Mouse (Mus musculus): ENCODE data around the gene Bcas3. TPM values are rescaled to one million over a fixed set of nuclear protein-coding genes. Genes with fewer than 3 reads are reported as not detected.

Bcas3 gene
- polyA plus RNA-seq, 1 experiment from 2014 or later: 44.3 TPM

DNA sequence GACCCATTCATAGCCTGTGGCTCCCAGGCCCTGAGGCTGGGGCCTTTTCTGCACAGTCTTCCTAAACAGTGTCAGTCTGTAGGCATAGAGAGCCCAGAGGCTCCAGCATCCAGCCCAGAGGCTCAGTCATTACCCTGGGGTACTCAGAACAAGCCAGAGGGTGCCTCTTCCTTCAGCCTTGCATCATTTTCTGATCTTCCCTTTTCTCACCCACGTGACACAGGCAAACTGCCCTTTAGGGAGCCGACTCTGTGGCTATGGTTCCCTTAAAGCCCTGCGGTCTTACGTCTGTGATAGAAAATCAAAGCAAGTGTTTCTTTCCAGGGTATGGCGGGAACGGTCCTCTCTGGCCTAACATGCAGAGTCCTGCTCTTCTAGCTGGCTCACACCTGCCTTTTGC is 421.7 kb downstream of the Bcas3 start:
- Histone ChIP-seq H3K4me2 (ENCODE audit: low read depth) (no peak overlapping the region), H3K27me3 (ENCODE audit: control insufficient read depth, insufficient read depth, low read length) (no peaks in the 10 kb centered on the region), H3K27ac (ENCODE audit: low read depth, low read length) (no peak overlapping the region), H3K4me1 (ENCODE audit: control insufficient read depth, insufficient read depth, low read length) (no peaks in the 10 kb centered on the region; the same call in 1 of the 2 replicates), H3K9me3 (ENCODE audit: control insufficient read depth, low read length) (no peaks in the 10 kb centered on the region), H3K9ac (ENCODE audit: low read length) (no peak overlapping the region), H3K4me3 (ENCODE audit: low read depth, low read length) (no peak overlapping the region), H3K36me3 (ENCODE audit: control insufficient read depth, insufficient read depth, low read length) (no peaks in the 10 kb centered on the region)
- DNase-seq (ENCODE audit: low spot score): no peak
- ATAC-seq (ENCODE audit: insufficient read depth, low FRiP score, low TSS enrichment): no peak
- 67% methylated on average over 6 of the region's 6 CpGs for WGBS

- Histone ChIP-seq H3K4me3 (ENCODE audit: low read depth, low read length) (no peak overlapping the region), H3K27ac (ENCODE audit: low read depth, low read length) (no peak overlapping the region), H3K27me3 (ENCODE audit: control insufficient read depth, insufficient read depth, low read length) (no peaks in the 10 kb centered on the region), H3K9ac (ENCODE audit: low read length) (no peak overlapping the region), H3K4me2 (ENCODE audit: low read depth) (no peak overlapping the region), H3K4me1 (ENCODE audit: control insufficient read depth, insufficient read depth, low read length) (no peaks in the 10 kb centered on the region; the same call in 1 of the 2 replicates), H3K36me3 (ENCODE audit: control insufficient read depth, insufficient read depth, low read length) (no peaks in the 10 kb centered on the region), H3K9me3 (ENCODE audit: control insufficient read depth, low read length) (no peaks in the 10 kb centered on the region)
- no peak for ATAC-seq (ENCODE audit: insufficient read depth, low FRiP score, low TSS enrichment)
- no peak for DNase-seq (ENCODE audit: low spot score)
- 46% methylated on average over 7 of the region's 7 CpGs for WGBS
These were observed 422.5 kb downstream of the Bcas3 start for GRCm38 (mm10) chr11:85775492-85775891.

GRCm38 (mm10) chr11:85776861-85777360 is 423.9 kb downstream of the Bcas3 start:
- no peaks in the 10 kb centered on the region for H3K9me3 ChIP-seq (ENCODE audit: control insufficient read depth, low read length)
- DNase-seq (ENCODE audit: low spot score) (no peak), ATAC-seq (ENCODE audit: insufficient read depth, low FRiP score, low TSS enrichment) (no peak)
- no peak overlapping the region for H3K4me2 ChIP-seq (ENCODE audit: low read depth)
- H3K27me3 ChIP-seq (ENCODE audit: control insufficient read depth, insufficient read depth, low read length): no peaks in the 10 kb centered on the region
- H3K9ac ChIP-seq (ENCODE audit: low read length): no peak overlapping the region
- H3K36me3 ChIP-seq (ENCODE audit: control insufficient read depth, insufficient read depth, low read length): no peaks in the 10 kb centered on the region
- no peaks in the 10 kb centered on the region; the same call in 1 of the 2 replicates for H3K4me1 ChIP-seq (ENCODE audit: control insufficient read depth, insufficient read depth, low read length)
- H3K4me3 ChIP-seq (ENCODE audit: low read depth, low read length): no peak overlapping the region
- H3K27ac ChIP-seq (ENCODE audit: low read depth, low read length): no peak overlapping the region
- WGBS: 59% methylated on average over 7 of the region's 7 CpGs

DNA sequence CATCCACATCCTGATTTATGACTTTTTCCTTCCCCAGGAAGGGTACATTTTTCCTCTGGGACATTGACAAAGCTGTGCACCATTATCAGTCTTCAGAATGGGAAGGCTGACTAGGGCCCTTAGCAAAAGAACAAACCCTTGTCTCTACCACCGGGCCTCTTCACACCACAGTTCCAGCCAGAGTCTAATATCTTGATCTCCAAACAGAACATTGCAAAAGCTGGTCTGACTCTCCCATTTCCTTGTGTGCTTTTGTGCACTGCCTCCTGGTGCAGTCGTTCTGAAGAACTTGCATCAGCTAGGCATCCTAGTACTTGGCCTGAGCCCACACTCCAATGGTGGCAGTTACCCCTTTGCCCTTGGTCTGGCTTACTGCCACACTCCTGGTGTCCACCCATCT is 425.0 kb downstream of the Bcas3 start:
- no peaks in the 10 kb centered on the region; the same call in 1 of the 2 replicates for H3K4me1 ChIP-seq (ENCODE audit: control insufficient read depth, insufficient read depth, low read length)
- ATAC-seq (ENCODE audit: insufficient read depth, low FRiP score, low TSS enrichment) (no peak), DNase-seq (ENCODE audit: low spot score) (no peak)
- H3K9ac ChIP-seq (ENCODE audit: low read length): no peak overlapping the region
- no peak overlapping the region for H3K27ac ChIP-seq (ENCODE audit: low read depth, low read length)
- no peak overlapping the region for H3K4me2 ChIP-seq (ENCODE audit: low read depth)
- H3K9me3 ChIP-seq (ENCODE audit: control insufficient read depth, low read length): no peaks in the 10 kb centered on the region
- no peaks in the 10 kb centered on the region for H3K27me3 ChIP-seq (ENCODE audit: control insufficient read depth, insufficient read depth, low read length)
- 87% methylated on average over 2 of the region's 2 CpGs for WGBS
- H3K4me3 ChIP-seq (ENCODE audit: low read depth, low read length): no peak overlapping the region
- no peaks in the 10 kb centered on the region for H3K36me3 ChIP-seq (ENCODE audit: control insufficient read depth, insufficient read depth, low read length)

- H3K9me3 ChIP-seq (ENCODE audit: control insufficient read depth, low read length): no peaks in the 10 kb centered on the region
- ATAC-seq (ENCODE audit: insufficient read depth, low FRiP score, low TSS enrichment) (no peak), DNase-seq (ENCODE audit: low spot score) (no peak)
- H3K36me3 ChIP-seq (ENCODE audit: control insufficient read depth, insufficient read depth, low read length): no peaks in the 10 kb centered on the region
- H3K9ac ChIP-seq (ENCODE audit: low read length): no peak overlapping the region
- no peak overlapping the region for H3K4me3 ChIP-seq (ENCODE audit: low read depth, low read length)
- no peaks in the 10 kb centered on the region; the same call in 1 of the 2 replicates for H3K4me1 ChIP-seq (ENCODE audit: control insufficient read depth, insufficient read depth, low read length)
- H3K27me3 ChIP-seq (ENCODE audit: control insufficient read depth, insufficient read depth, low read length): no peaks in the 10 kb centered on the region
- 81% methylated on average over 4 of the region's 4 CpGs for WGBS
- H3K27ac ChIP-seq (ENCODE audit: low read depth, low read length): no peak overlapping the region
- no peak overlapping the region for H3K4me2 ChIP-seq (ENCODE audit: low read depth)
These were observed 427.3 kb downstream of the Bcas3 start for GRCm38 (mm10) chr11:85780303-85780702.

DNA sequence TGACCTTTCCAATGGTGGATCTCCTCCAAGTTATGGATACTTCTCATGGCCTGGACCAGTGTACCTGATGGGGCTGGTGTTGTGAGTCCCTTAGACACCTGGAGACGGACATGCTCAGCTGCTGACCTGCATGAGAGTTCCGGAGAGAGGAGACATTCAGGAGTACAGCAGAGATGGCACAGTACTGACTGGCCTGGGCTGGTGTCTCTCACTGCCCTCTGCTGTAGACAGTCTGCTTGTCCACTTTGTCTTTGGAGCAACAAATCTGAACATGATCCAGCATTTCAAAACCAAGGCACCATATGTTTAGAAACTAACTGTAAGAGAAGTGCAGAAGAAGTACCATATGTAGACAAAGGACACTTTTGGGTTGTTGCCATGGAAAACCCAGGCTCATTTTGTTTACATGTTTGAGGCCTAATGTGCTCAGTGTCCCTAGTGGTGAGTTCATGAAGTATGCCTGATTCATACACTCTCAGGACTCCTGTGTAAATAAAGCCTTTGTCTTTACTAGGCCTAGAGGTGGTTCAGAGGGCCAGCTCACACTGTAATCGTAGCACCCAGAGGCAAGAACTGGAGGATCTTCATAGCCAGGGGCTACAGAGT is 433.2 kb downstream of the Bcas3 start:
- 78% methylated on average over 3 of the region's 3 CpGs for WGBS
- no peaks in the 10 kb centered on the region for H3K27me3 ChIP-seq (ENCODE audit: control insufficient read depth, insufficient read depth, low read length)

GRCm38 (mm10) chr11:85789750-85790149 is 436.8 kb downstream of the Bcas3 start:
- 85% methylated on average over 7 of the region's 7 CpGs for WGBS

More for the DNA sequence above, 433.2 kb downstream of the Bcas3 start:
- Histone ChIP-seq H3K36me3 (ENCODE audit: control insufficient read depth, insufficient read depth, low read length) (no peaks in the 10 kb centered on the region), H3K9me3 (ENCODE audit: control insufficient read depth, low read length) (no peaks in the 10 kb centered on the region), H3K4me3 (ENCODE audit: low read depth, low read length) (no peak overlapping the region), H3K27ac (ENCODE audit: low read depth, low read length) (no peak overlapping the region), H3K4me1 (ENCODE audit: control insufficient read depth, insufficient read depth, low read length) (no peaks in the 10 kb centered on the region), H3K4me2 (ENCODE audit: low read depth) (no peak overlapping the region), H3K9ac (ENCODE audit: low read length) (no peak overlapping the region)
- ATAC-seq (ENCODE audit: insufficient read depth, low FRiP score, low TSS enrichment): no peak
- DNase-seq (ENCODE audit: low spot score): no peak

GRCm38 (mm10) chr11:85790267-85790666 is 437.3 kb downstream of the Bcas3 start:
- no peaks in the 10 kb centered on the region for H3K4me1 ChIP-seq (ENCODE audit: control insufficient read depth, insufficient read depth, low read length)
- no peaks in the 10 kb centered on the region for H3K27me3 ChIP-seq (ENCODE audit: control insufficient read depth, insufficient read depth, low read length)
- H3K9me3 ChIP-seq (ENCODE audit: control insufficient read depth, low read length): no peaks in the 10 kb centered on the region
- no peak overlapping the region for H3K4me2 ChIP-seq (ENCODE audit: low read depth)
- H3K4me3 ChIP-seq (ENCODE audit: low read depth, low read length): no peak overlapping the region
- H3K9ac ChIP-seq (ENCODE audit: low read length): no peak overlapping the region
- ATAC-seq (ENCODE audit: insufficient read depth, low FRiP score, low TSS enrichment) (no peak), DNase-seq (ENCODE audit: low spot score) (no peak)
- no peaks in the 10 kb centered on the region for H3K36me3 ChIP-seq (ENCODE audit: control insufficient read depth, insufficient read depth, low read length)
- no peak overlapping the region for H3K27ac ChIP-seq (ENCODE audit: low read depth, low read length)
- 73% methylated on average over 2 of the region's 2 CpGs for WGBS

More at GRCm38 (mm10) chr11:85789750-85790149, 436.8 kb downstream of the Bcas3 start:
- Histone ChIP-seq H3K36me3 (ENCODE audit: control insufficient read depth, insufficient read depth, low read length) (no peaks in the 10 kb centered on the region), H3K27me3 (ENCODE audit: control insufficient read depth, insufficient read depth, low read length) (no peaks in the 10 kb centered on the region), H3K27ac (ENCODE audit: low read depth, low read length) (no peak overlapping the region), H3K9ac (ENCODE audit: low read length) (no peak overlapping the region), H3K4me2 (ENCODE audit: low read depth) (no peak overlapping the region), H3K4me1 (ENCODE audit: control insufficient read depth, insufficient read depth, low read length) (no peaks in the 10 kb centered on the region), H3K4me3 (ENCODE audit: low read depth, low read length) (no peak overlapping the region), H3K9me3 (ENCODE audit: control insufficient read depth, low read length) (no peaks in the 10 kb centered on the region)
- no peak for ATAC-seq (ENCODE audit: insufficient read depth, low FRiP score, low TSS enrichment)
- DNase-seq (ENCODE audit: low spot score): no peak

DNA sequence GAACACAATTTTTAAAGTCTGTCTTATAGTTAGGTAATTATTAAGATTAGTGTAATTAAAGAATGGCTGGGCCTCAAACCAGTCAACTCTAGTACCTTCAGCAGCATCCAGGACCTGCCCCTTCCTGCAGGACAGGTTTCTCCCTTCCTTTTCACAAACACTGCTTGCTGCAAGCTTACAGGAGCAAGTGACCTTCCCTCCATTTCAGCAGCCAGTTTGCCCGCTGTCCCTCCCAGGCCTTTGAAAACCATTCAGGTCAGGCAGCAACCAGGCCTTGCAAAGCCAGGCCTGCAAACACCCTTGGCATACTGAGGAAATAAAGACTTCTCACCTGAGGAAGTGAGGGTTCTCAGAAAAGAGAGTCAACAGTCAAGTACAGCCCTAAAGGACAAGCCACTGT is 438.2 kb downstream of the Bcas3 start:
- H3K9me3 ChIP-seq (ENCODE audit: control insufficient read depth, low read length): no peaks in the 10 kb centered on the region
- 89% methylated on average over 1 of the region's 1 CpGs for WGBS
- no peak overlapping the region for H3K9ac ChIP-seq (ENCODE audit: low read length)
- H3K36me3 ChIP-seq (ENCODE audit: control insufficient read depth, insufficient read depth, low read length): no peaks in the 10 kb centered on the region
- H3K4me2 ChIP-seq (ENCODE audit: low read depth): no peak overlapping the region
- H3K4me3 ChIP-seq (ENCODE audit: low read depth, low read length): no peak overlapping the region
- ATAC-seq (ENCODE audit: insufficient read depth, low FRiP score, low TSS enrichment) (no peak), DNase-seq (ENCODE audit: low spot score) (no peak)
- no peak overlapping the region for H3K27ac ChIP-seq (ENCODE audit: low read depth, low read length)
- no peaks in the 10 kb centered on the region for H3K4me1 ChIP-seq (ENCODE audit: control insufficient read depth, insufficient read depth, low read length)
- no peaks in the 10 kb centered on the region for H3K27me3 ChIP-seq (ENCODE audit: control insufficient read depth, insufficient read depth, low read length)
